Mouse (Mus musculus) heart, embryonic 12.5 days (tissue): ENCODE results near the gene Akap12. TPM values are rescaled to one million over a fixed set of nuclear protein-coding genes. Genes with fewer than 3 reads are reported as not detected.
A peak's percentile ranks its signal among the peaks of the same experiment; 100 is the strongest.

ENCODE experiments used
- ATAC-seq: fragments of 200-750 bp; cut with Nextera tagmentation; 2 replicates; pipeline ENCODE4 v1.8.0; 2017; ENCODE audit warnings: moderate TSS enrichment, moderate library complexity; ENCODE audit not compliant: insufficient number of reproducible peaks, low FRiP score
- H3K27ac ChIP-seq: fragments of 300-500 bp; sonication (generic); 2 replicates; pipeline ENCODE4 v1.5.1; 2016; ENCODE audit warnings: mild to moderate bottlenecking, moderate library complexity; ENCODE audit not compliant: poor library complexity, severe bottlenecking
- H3K27me3 ChIP-seq: fragments of 300-500 bp; sonication (generic); replicated peaks from 2 replicates; pipeline ENCODE4 v1.6.1; 2016; ENCODE audit warnings: mild to moderate bottlenecking, moderate library complexity
- H3K36me3 ChIP-seq: fragments of 300-500 bp; sonication (generic); 2 replicates; pipeline ENCODE4 v1.6.1; 2016; ENCODE audit warnings: mild to moderate bottlenecking, moderate library complexity
- H3K4me1 ChIP-seq: fragments of 300-500 bp; sonication (generic); replicated peaks from 2 replicates; pipeline ENCODE4 v1.6.1; 2016; ENCODE audit warnings: mild to moderate bottlenecking
- H3K4me2 ChIP-seq: fragments of 300-500 bp; sonication (generic); 2 replicates; pipeline ENCODE4 v1.6.1; 2016; ENCODE audit warnings: mild to moderate bottlenecking, moderate library complexity
- H3K4me3 ChIP-seq: fragments of 300-500 bp; sonication (generic); 2 replicates; pipeline ENCODE4 v1.5.1; 2016; ENCODE audit warnings: mild to moderate bottlenecking
- H3K9ac ChIP-seq: fragments of 300-500 bp; sonication (generic); 2 replicates; pipeline ENCODE4 v1.6.1; 2016; ENCODE audit warnings: mild to moderate bottlenecking, moderate library complexity
- H3K9me3 ChIP-seq: fragments of 300-500 bp; sonication (generic); replicated peaks from 2 replicates; pipeline ENCODE4 v1.6.1; 2016; ENCODE audit warnings: mild to moderate bottlenecking, moderate library complexity
- WGBS: fragments of 180-500 bp; shearing (Covaris S2); methylation state at CpG from one replicate; pipeline ENCODE4 v1.1.7; 2016; 5-methylcytosine and 5-hydroxymethylcytosine counted together
- polyA plus RNA-seq: library from polyadenylated mRNA; unstranded; fragments of >200 nt; fragmentation: Nextera tagmentation; extraction: Ambion mirVana; gene quantifications from 2 replicates; pipeline ENCODE4 v1.2.1, GENCODE M21; 2016

Akap12 gene
- polyA plus RNA-seq, 1 experiment from 2014 or later, result 52.6 TPM

DNA sequence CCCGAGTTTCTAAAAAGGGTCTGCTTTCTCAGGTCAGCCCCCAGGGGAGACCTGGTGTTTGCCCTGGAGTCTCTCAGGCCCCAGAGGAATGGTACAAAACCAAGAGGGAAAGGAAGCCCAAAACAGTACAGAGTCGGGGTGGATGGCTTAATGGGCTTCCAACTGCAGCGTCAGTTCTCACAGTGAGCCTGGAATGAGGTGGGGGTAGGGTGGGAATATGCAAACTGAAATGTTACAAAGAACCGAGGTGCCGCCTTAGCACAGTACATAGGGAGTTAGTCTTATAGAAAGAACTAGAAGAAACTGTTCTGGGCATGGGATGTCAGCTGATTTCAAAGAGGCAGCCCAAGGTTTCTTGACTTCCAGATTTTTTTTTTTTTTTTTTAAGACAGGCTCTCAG lies 11.7 kb upstream of the Akap12 start:
- H3K27me3 ChIP-seq, result no peaks in the 10 kb centered on the region
- no peak overlapping the region for H3K4me3 ChIP-seq
- H3K27ac ChIP-seq, result no peak overlapping the region
- no peak for ATAC-seq
- no peak overlapping the region for H3K4me2 ChIP-seq
- no peaks in the 10 kb centered on the region for H3K4me1 ChIP-seq
- 54% methylated on average over 5 of the region's 5 CpGs for WGBS
- no peaks in the 10 kb centered on the region for H3K36me3 ChIP-seq
- no peaks in the 10 kb centered on the region for H3K9me3 ChIP-seq
- no peak overlapping the region for H3K9ac ChIP-seq

GRCm38 (mm10) chr10:4260925-4261324 lies 5.3 kb upstream of the Akap12 start:
- no peaks in the 10 kb centered on the region for H3K27me3 ChIP-seq
- no peak overlapping the region for H3K4me3 ChIP-seq
- H3K9me3 ChIP-seq, result no peaks in the 10 kb centered on the region
- peaks cover 6% of the 10 kb centered on the region for H3K4me1 ChIP-seq
- no peak overlapping the region for H3K4me2 ChIP-seq
- H3K27ac ChIP-seq, result no peak overlapping the region
- WGBS, result 63% methylated on average over 5 of the region's 5 CpGs
- no peak overlapping the region for H3K9ac ChIP-seq
- no peaks in the 10 kb centered on the region for H3K36me3 ChIP-seq
- ATAC-seq, result no peak

- no peak overlapping the region for H3K4me3 ChIP-seq
- no peaks in the 10 kb centered on the region for H3K36me3 ChIP-seq
- no peak overlapping the region for H3K4me2 ChIP-seq
- H3K9me3 ChIP-seq, result no peaks in the 10 kb centered on the region
- WGBS, result 81% methylated on average over 9 of the region's 9 CpGs
- peaks cover 7% of the 10 kb centered on the region for H3K4me1 ChIP-seq
- no peaks in the 10 kb centered on the region for H3K27me3 ChIP-seq
- H3K9ac ChIP-seq, result no peak overlapping the region
- no peak overlapping the region for H3K27ac ChIP-seq
- ATAC-seq, result no peak
Observed at GRCm38 (mm10) chr10:4261359-4261952, 4.7 kb upstream of the Akap12 start.

GRCm38 (mm10) chr10:4265641-4266040 lies 539 bp upstream of the Akap12 start:
- 0 out of 2 replicates have a peak, but pooled peaks have one; percentile 67 for ATAC-seq
- Histone ChIP-seq H3K4me2 (peak overlapping the region; percentile 96), H3K9ac (peak overlapping the region; percentile 77), H3K4me3 (peak overlapping the region; percentile 89), H3K36me3 (no peaks in the 10 kb centered on the region), H3K4me1 (peaks cover 7% of the 10 kb centered on the region), H3K27me3 (no peaks in the 10 kb centered on the region), H3K27ac (no peak overlapping the region), H3K9me3 (no peaks in the 10 kb centered on the region)
- WGBS, result 3% methylated on average over 13 of the region's 13 CpGs

- Histone ChIP-seq H3K4me3 (peak overlapping the region; percentile 89), H3K9ac (peak overlapping the region; percentile 77), H3K36me3 (no peaks in the 10 kb centered on the region), H3K4me2 (peak overlapping the region; percentile 96), H3K27ac (no peak overlapping the region), H3K4me1 (peaks cover 7% of the 10 kb centered on the region), H3K27me3 (no peaks in the 10 kb centered on the region), H3K9me3 (no peaks in the 10 kb centered on the region)
- WGBS, result under 1% methylated on average over 11 of the region's 11 CpGs
- peak; percentile 49; the same call in 1 of the 2 replicates for ATAC-seq
Observed at GRCm38 (mm10) chr10:4266931-4267310, 741 bp downstream of the Akap12 start.

DNA sequence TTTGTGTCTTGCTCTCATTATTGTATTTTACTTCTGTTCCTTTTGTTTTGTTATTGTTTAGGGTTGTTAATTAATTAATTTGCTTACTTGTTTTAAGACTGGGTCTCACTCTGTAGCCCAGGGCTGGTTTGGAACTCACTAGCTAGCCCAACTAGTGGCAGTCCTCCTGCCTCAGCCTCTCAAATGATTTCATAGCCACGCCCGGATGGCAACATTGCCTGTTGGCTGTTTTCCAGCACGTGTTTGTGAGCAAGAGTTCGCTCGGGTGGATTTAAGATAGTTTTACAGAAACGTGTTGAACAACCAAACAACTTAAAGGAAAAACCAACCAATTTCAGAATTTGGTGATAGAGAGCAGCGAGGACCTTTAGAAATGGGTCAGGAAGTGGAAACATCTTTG lies 1.3 kb downstream of the Akap12 start:
- Histone ChIP-seq H3K4me3 (no peak overlapping the region), H3K27me3 (no peaks in the 10 kb centered on the region), H3K4me1 (peaks cover 7% of the 10 kb centered on the region), H3K36me3 (no peaks in the 10 kb centered on the region), H3K9me3 (no peaks in the 10 kb centered on the region), H3K4me2 (peak overlapping the region; percentile 96), H3K27ac (no peak overlapping the region), H3K9ac (no peak overlapping the region)
- 78% methylated on average over 7 of the region's 7 CpGs for WGBS
- ATAC-seq, result no peak

DNA sequence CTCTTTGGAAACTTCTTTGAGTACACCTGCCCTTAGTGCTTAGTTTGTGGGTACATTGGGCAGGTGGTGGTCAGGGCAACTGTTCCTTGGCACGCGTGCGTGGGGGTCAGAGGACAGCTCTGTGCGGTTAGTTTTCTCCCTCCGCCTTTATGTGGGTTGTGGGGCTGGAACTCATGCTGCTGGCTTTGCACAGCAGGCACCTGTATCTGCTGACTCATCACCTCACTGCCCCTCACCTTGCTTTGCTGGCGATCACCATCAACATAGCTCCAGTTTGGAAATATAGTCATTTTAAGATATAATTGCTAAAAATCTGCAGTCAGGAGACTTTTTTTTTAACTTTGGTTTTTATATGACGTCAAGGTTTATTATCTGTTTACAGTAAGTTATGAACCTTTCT lies 2.0 kb downstream of the Akap12 start:
- Histone ChIP-seq H3K9ac (no peak overlapping the region), H3K4me1 (peaks cover 7% of the 10 kb centered on the region), H3K9me3 (no peaks in the 10 kb centered on the region), H3K4me2 (0 out of 2 replicates have a peak overlapping the region, but pooled peaks have one; percentile 13), H3K27ac (no peak overlapping the region), H3K27me3 (no peaks in the 10 kb centered on the region), H3K4me3 (no peak overlapping the region), H3K36me3 (no peaks in the 10 kb centered on the region)
- ATAC-seq, result no peak
- 95% methylated on average over 7 of the region's 7 CpGs for WGBS

DNA sequence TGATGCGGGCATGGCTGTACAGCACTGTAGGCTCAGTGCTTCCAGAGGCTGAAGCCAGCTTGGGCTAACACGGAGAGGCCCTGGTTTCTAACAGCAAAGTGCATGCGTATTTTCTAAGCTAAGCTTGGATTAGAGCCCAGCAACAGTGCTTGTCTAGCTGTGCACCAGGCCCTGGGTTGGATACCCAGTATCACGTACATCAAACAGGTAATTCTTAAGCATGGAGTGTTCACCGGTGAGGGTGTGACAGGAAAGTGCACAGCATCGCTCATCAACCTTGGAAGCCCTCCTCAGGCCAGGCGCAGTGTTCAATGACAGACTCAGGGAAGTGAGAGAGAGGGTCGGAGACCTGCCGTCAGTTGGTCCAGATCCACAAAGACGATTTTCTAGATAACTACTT lies 9.4 kb downstream of the Akap12 start:
- no peaks in the 10 kb centered on the region for H3K36me3 ChIP-seq
- H3K27ac ChIP-seq, result no peak overlapping the region
- H3K4me3 ChIP-seq, result no peak overlapping the region
- no peak overlapping the region for H3K4me2 ChIP-seq
- H3K4me1 ChIP-seq, result peaks cover 22% of the 10 kb centered on the region
- no peak for ATAC-seq
- 87% methylated on average over 10 of the region's 10 CpGs for WGBS
- no peak overlapping the region for H3K9ac ChIP-seq
- no peaks in the 10 kb centered on the region for H3K9me3 ChIP-seq
- no peaks in the 10 kb centered on the region for H3K27me3 ChIP-seq

GRCm38 (mm10) chr10:4276081-4276480 lies 9.9 kb downstream of the Akap12 start:
- 84% methylated on average over 13 of the region's 13 CpGs for WGBS
- H3K4me1 ChIP-seq, result peaks cover 22% of the 10 kb centered on the region
- no peak for ATAC-seq
- H3K27ac ChIP-seq, result no peak overlapping the region
- H3K4me3 ChIP-seq, result no peak overlapping the region
- no peaks in the 10 kb centered on the region for H3K27me3 ChIP-seq
- H3K36me3 ChIP-seq, result no peaks in the 10 kb centered on the region
- H3K9ac ChIP-seq, result no peak overlapping the region
- no peak overlapping the region for H3K4me2 ChIP-seq
- no peaks in the 10 kb centered on the region for H3K9me3 ChIP-seq

- ATAC-seq, result peak; percentile 51; the same call in 1 of the 2 replicates
- Histone ChIP-seq H3K4me3 (no peak overlapping the region), H3K27ac (no peak overlapping the region), H3K36me3 (no peaks in the 10 kb centered on the region), H3K9ac (no peak overlapping the region), H3K27me3 (no peaks in the 10 kb centered on the region), H3K9me3 (no peaks in the 10 kb centered on the region), H3K4me1 (peaks cover 22% of the 10 kb centered on the region), H3K4me2 (no peak overlapping the region)
- 23% methylated on average over 6 of the region's 6 CpGs for WGBS
Observed at GRCm38 (mm10) chr10:4278041-4278440, 11.9 kb downstream of the Akap12 start.

- no peak overlapping the region for H3K9ac ChIP-seq
- no peak for ATAC-seq
- no peaks in the 10 kb centered on the region for H3K27me3 ChIP-seq
- H3K4me2 ChIP-seq, result no peak overlapping the region
- H3K4me1 ChIP-seq, result peaks cover 21% of the 10 kb centered on the region
- H3K36me3 ChIP-seq, result no peaks in the 10 kb centered on the region
- no peaks in the 10 kb centered on the region for H3K9me3 ChIP-seq
- H3K27ac ChIP-seq, result no peak overlapping the region
- 39% methylated on average over 4 of the region's 4 CpGs for WGBS
- H3K4me3 ChIP-seq, result no peak overlapping the region
Observed at GRCm38 (mm10) chr10:4282395-4282794, 16.2 kb downstream of the Akap12 start.

GRCm38 (mm10) chr10:4284781-4285180 lies 18.6 kb downstream of the Akap12 start:
- WGBS, result 92% methylated on average over 1 of the region's 1 CpGs
- H3K4me1 ChIP-seq, result peaks cover 11% of the 10 kb centered on the region
- no peaks in the 10 kb centered on the region for H3K9me3 ChIP-seq
- H3K9ac ChIP-seq, result no peak overlapping the region
- no peak overlapping the region for H3K4me3 ChIP-seq
- no peaks in the 10 kb centered on the region for H3K36me3 ChIP-seq
- no peaks in the 10 kb centered on the region for H3K27me3 ChIP-seq
- no peak overlapping the region for H3K27ac ChIP-seq
- H3K4me2 ChIP-seq, result no peak overlapping the region
- no peak for ATAC-seq
